ENCODE assay signal across 8 mouse cellular contexts in the genomic region with DNA sequence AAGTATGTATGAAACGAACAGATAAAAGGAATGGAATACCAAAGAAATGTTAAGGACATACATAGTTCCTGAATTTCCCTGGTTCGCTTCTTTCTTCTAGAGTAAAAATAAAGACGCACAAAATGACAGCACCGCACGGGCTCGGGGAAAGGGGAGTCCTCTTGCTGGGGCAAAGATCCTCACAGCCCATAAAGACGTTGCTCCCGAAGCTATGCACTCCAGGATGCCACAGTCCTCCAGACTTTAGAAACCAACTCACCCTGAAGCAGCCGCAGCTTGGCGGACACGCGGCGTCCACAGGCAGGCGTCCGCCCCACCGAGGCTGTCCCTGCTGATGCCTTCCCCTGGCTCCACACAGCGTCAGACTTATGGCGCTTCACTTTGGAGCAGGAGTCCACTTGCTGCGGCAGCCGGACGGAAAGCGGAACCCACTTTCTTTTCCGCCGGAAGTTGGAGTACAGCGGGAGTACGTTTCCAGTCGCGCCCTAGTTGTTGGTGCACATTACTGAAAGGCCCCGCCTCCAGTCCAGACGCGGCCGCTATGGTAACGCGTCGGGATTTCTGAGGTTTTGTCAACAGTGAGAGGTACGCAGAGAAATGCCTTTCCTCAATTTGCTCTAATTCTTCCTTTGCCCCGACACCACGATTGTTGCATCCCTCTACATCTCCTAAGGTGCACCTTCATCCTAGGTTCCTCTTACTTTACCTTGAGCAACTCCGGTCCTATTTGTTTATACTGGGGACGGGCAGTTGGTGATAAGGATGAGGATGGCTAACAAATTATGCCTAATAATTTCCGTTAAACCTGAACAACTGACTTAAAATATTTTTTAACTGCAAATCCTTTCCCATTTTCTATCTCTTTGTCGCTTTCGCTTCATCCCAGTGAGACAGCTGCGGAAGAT. TPM values are rescaled to one million over a fixed set of nuclear protein-coding genes. Genes with fewer than 3 reads are reported as not detected.
DNase-seq lines count a peak whose midpoint lies in the region; ATAC-seq and TF ChIP-seq lines count a peak whose summit lies in the region.

A gene (minus strand): TSS at position 715 of the 905 bp plus-strand sequence.

- peak; percentile 92 for DNase-seq in CD4-positive helper T cell, adult 2 months (ENCODE audit: low read depth, low spot score)
- DNase-seq in brain, embryonic 18.5 days (ENCODE audit: low read depth, low spot score), result peak; percentile 80
- peak; percentile 96 for DNase-seq in kidney, postnatal 0 days (ENCODE audit: low spot score)
- peak; percentile 90 for DNase-seq in liver, embryonic 11.5 days (ENCODE audit: low spot score)
- peak; percentile 94 for DNase-seq in naive thymus-derived CD4-positive, alpha-beta T cell, adult 2 months (ENCODE audit: low read depth)

- no peaks in the 10 kb centered on the region for H3K27me3 ChIP-seq in heart, embryonic 12.5 days (replicated peaks)
- H3K27me3 ChIP-seq in kidney, postnatal 0 days (ENCODE audit: insufficient read depth, low read length), result no peaks in the 10 kb centered on the region
- H3K27me3 ChIP-seq in liver, embryonic 11.5 days (replicated peaks; ENCODE audit: control insufficient read depth, insufficient read depth, low read length), result no peaks in the 10 kb centered on the region
- no peaks in the 10 kb centered on the region for H3K27me3 ChIP-seq in stomach, embryonic 14.5 days (ENCODE audit: control insufficient read depth, insufficient read depth, low read length)

- peak within 1 kb of the TSS; percentile 83 for H3K9ac ChIP-seq in heart, embryonic 12.5 days
- peak within 1 kb of the TSS; percentile 87 for H3K9ac ChIP-seq in kidney, postnatal 0 days (ENCODE audit: low read depth, low read length)
- peak within 1 kb of the TSS; percentile 89 for H3K9ac ChIP-seq in liver, embryonic 11.5 days (ENCODE audit: low read depth, low read length)
- H3K9ac ChIP-seq in stomach, embryonic 14.5 days (replicated peaks; ENCODE audit: low read depth, low read length), result peak within 1 kb of the TSS; percentile 82

- TF ChIP-seq CTCF in kidney, postnatal 0 days (IDR thresholded peaks at IDR 0.05; ENCODE audit: low read depth), result 0 out of 2 replicates have a peak, but pooled peaks have one; percentile 22

- 0 out of 2 replicates have a peak, but pooled peaks cover 4% of the 10 kb centered on the region for H3K4me1 ChIP-seq in heart, embryonic 12.5 days (replicated peaks)
- H3K4me1 ChIP-seq in kidney, postnatal 0 days (replicated peaks; ENCODE audit: insufficient read depth, low read length), result no peaks in the 10 kb centered on the region
- no peaks in the 10 kb centered on the region for H3K4me1 ChIP-seq in liver, embryonic 11.5 days (replicated peaks; ENCODE audit: control insufficient read depth, insufficient read depth, low read length)
- H3K4me1 ChIP-seq in stomach, embryonic 14.5 days (ENCODE audit: control insufficient read depth, insufficient read depth, low read length), result no peaks in the 10 kb centered on the region

- H3K4me3 ChIP-seq in heart, embryonic 12.5 days, result peak within 1 kb of the TSS; percentile 76
- H3K4me3 ChIP-seq in kidney, postnatal 0 days (replicated peaks; ENCODE audit: low read depth, low read length), result peak within 1 kb of the TSS; percentile 83
- peak within 1 kb of the TSS; percentile 85 for H3K4me3 ChIP-seq in liver, embryonic 11.5 days (ENCODE audit: low read depth, low read length)
- peak within 1 kb of the TSS; percentile 84 for H3K4me3 ChIP-seq in stomach, embryonic 14.5 days (ENCODE audit: low read depth, low read length)

- ATAC-seq in erythroid progenitor cell, adult 5-6 weeks (replicated peaks; ENCODE audit: low FRiP score, poor library complexity, severe bottlenecking), result peak; percentile 100
- ATAC-seq in heart, embryonic 12.5 days (ENCODE audit: insufficient number of reproducible peaks, low FRiP score), result peak; percentile 91
- ATAC-seq in kidney, postnatal 0 days (replicated peaks; ENCODE audit: low FRiP score, low read depth), result peak; percentile 99
- ATAC-seq in liver, embryonic 11.5 days (replicated peaks; ENCODE audit: low FRiP score), result peak; percentile 98
- peak; percentile 94 for ATAC-seq in stomach, embryonic 14.5 days (ENCODE audit: insufficient number of reproducible peaks, insufficient read depth, low FRiP score, low read depth)

- WGBS in heart, embryonic 12.5 days, result 2% methylated on average over 44 of the region's 44 CpGs
- 1% methylated on average over 44 of the region's 44 CpGs for WGBS in kidney, postnatal 0 days
- 2% methylated on average over 44 of the region's 44 CpGs for WGBS in liver, embryonic 11.5 days
- WGBS in stomach, embryonic 14.5 days, result 2% methylated on average over 44 of the region's 44 CpGs

- peaks cover 4% of the 10 kb centered on the region; the same call in 1 of the 2 replicates for H3K36me3 ChIP-seq in heart, embryonic 12.5 days
- no peaks in the 10 kb centered on the region for H3K36me3 ChIP-seq in kidney, postnatal 0 days (ENCODE audit: insufficient read depth, low read length)
- H3K36me3 ChIP-seq in liver, embryonic 11.5 days (ENCODE audit: control insufficient read depth, insufficient read depth, low read length), result no peaks in the 10 kb centered on the region
- peaks cover 2% of the 10 kb centered on the region; the same call in 1 of the 2 replicates for H3K36me3 ChIP-seq in stomach, embryonic 14.5 days (ENCODE audit: control insufficient read depth, insufficient read depth, low read length)

- no peaks in the 10 kb centered on the region for H3K9me3 ChIP-seq in heart, embryonic 12.5 days (replicated peaks)
- H3K9me3 ChIP-seq in kidney, postnatal 0 days (replicated peaks; ENCODE audit: low read length), result no peaks in the 10 kb centered on the region
- no peaks in the 10 kb centered on the region for H3K9me3 ChIP-seq in liver, embryonic 11.5 days (ENCODE audit: control insufficient read depth, low read length)
- no peaks in the 10 kb centered on the region for H3K9me3 ChIP-seq in stomach, embryonic 14.5 days (ENCODE audit: control insufficient read depth, low read depth, low read length)

- H3K27ac ChIP-seq in heart, embryonic 12.5 days (ENCODE audit: poor library complexity, severe bottlenecking), result peak within 1 kb of the TSS; percentile 76
- peak within 1 kb of the TSS; percentile 50; the same call in 1 of the 2 replicates for H3K27ac ChIP-seq in kidney, postnatal 0 days
- peak within 1 kb of the TSS; percentile 52; the same call in 1 of the 2 replicates for H3K27ac ChIP-seq in liver, embryonic 11.5 days (ENCODE audit: low read depth, low read length)
- peak within 1 kb of the TSS; percentile 56; the same call in 1 of the 2 replicates for H3K27ac ChIP-seq in stomach, embryonic 14.5 days (ENCODE audit: low read length)

- H3K4me2 ChIP-seq in heart, embryonic 12.5 days, result peak within 1 kb of the TSS; percentile 73
- H3K4me2 ChIP-seq in kidney, postnatal 0 days (ENCODE audit: low read length), result peak within 1 kb of the TSS; percentile 69
- H3K4me2 ChIP-seq in liver, embryonic 11.5 days, result peak within 1 kb of the TSS; percentile 73
- H3K4me2 ChIP-seq in stomach, embryonic 14.5 days (replicated peaks; ENCODE audit: low read depth, low read length), result peak within 1 kb of the TSS; percentile 64

RNA-seq across cellular contexts. Expression of the gene that starts here (rescaled TPM):
- 7.9 and 15.5 TPM in 2 replicates for total RNA-seq in erythroid progenitor cell, adult 5-6 weeks (2015; ENCODE audit: low replicate concordance)
- 0.30 and 8.7 TPM in 2 replicates for total RNA-seq in erythroid progenitor cell, adult 5-6 weeks (2017; ENCODE audit: low replicate concordance)
- polyA plus RNA-seq in heart, embryonic 12.5 days (2016; fragmentation: Nextera tagmentation; extraction: Ambion mirVana), result 27.9 and 31.8 TPM in 2 replicates
- polyA plus RNA-seq in kidney, postnatal 0 days (2015; fragmentation: Nextera tagmentation; extraction: Ambion mirVana), result 41.9 and 43.9 TPM in 2 replicates
- 35.5 and 40.7 TPM in 2 replicates for polyA plus RNA-seq in liver, embryonic 11.5 days (2014; fragmentation: Nextera tagmentation; extraction: Ambion mirVana)
- 38.8 and 39.8 TPM in 2 replicates for polyA plus RNA-seq in stomach, embryonic 14.5 days (2014; fragmentation: Nextera tagmentation; extraction: Ambion mirVana)

Comparison
In these comparisons a context has a peak if more than half of its experiments do, and no peak if none do; other contexts are left out.
1. Peak in every context shown above with its lines: DNase-seq, ATAC-seq, H3K4me3 ChIP-seq and H3K27ac ChIP-seq.